Mouse (Mus musculus) induced T-regulatory cell, adult 2 months (primary cell): ENCODE data around the gene Hint1.
"Not testable (repeated sequence)": the region's sequence is repeated elsewhere in the genome, so short reads cannot be mapped to it uniquely, and the experiment has no call there.

Experiments
- DNase-seq: peaks from one replicate; pipeline ENCODE4 v3.0.0-alpha.2; 2012; ENCODE audit warnings: low read depth

The Hint1 gene

GRCm38 (mm10) chr11:54896646-54897045 lies 30.5 kb downstream of the Hint1 start:
- not testable (repeated sequence) for DNase-seq

- DNase-seq: no peak
These were observed 31.3 kb downstream of the Hint1 start for GRCm38 (mm10) chr11:54897470-54897869.

GRCm38 (mm10) chr11:54899657-54900056 lies 33.5 kb downstream of the Hint1 start:
- no peak for DNase-seq

DNA sequence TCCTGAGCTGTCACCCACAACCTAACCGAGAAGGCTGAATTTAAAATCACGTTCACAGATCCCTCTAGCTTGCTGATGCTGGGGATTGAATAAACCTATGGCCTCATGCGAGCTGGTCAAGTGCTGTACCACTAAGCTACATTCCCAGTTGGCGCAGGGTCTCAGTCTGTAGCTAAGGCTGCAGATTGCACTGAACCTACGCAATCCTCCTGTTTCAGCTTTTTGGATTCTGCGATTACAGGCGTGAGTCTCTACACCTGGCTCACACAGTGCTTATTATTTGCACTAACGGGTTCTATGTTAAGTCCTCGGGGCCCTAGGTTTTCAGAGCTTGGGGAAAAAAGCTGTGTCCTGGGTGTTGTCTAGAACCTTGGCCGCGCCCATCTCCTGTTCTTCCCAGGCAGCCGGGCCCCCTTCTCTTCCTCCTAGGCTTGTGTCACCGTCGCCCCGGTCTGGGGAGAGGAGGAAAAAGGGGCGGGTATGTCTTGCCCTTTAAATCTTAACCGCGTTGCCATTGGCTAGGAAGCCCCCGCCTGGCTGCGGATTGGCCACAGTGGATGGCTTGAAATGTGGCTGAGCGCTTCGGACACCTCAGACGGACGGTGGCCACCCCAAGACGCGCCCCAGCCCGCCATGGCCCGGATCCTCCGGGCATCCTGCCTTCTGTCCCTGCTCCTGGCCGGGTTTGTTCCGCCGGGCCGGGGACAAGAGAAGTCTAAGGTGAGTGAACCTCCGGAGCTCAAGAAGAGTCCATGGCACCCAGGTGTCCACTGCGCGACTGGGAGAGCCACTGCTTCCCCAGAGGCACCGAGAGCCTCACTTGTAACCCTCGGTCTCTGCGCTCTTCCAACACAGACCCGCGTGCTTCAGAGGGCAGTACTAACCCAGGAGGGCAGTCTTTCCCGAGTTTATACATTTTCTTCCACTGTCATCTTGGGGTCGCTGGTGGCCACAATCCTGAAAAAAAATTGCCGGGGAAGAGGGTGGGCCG lies 36.4 kb downstream of the Hint1 start, which contains the start of gene Gpx3:
TSS of gene Gpx3 (plus strand) at position 121 of the 991 bp plus-strand sequence.
- no peak for DNase-seq

DNA sequence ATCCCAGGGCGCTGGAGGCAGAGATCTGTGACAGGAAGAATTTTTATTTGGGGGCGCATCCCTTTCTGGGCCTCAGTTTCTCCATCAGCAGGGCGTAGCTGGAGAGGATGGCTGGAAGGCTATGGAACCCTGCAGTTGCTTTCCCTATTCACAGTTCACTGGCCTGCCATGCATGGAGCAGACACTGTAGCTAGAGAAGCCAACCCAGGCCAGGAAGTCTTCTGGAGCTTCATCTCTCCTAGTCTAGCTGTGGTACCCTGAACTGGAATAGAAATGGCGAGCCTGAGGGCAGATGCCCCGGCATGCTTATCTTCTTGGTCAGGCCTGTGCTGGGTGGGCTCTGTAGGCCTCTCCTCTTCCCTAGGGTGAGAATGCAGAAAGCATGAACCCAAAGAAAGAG lies 37.2 kb downstream of the Hint1 start:
- DNase-seq: no peak

DNA sequence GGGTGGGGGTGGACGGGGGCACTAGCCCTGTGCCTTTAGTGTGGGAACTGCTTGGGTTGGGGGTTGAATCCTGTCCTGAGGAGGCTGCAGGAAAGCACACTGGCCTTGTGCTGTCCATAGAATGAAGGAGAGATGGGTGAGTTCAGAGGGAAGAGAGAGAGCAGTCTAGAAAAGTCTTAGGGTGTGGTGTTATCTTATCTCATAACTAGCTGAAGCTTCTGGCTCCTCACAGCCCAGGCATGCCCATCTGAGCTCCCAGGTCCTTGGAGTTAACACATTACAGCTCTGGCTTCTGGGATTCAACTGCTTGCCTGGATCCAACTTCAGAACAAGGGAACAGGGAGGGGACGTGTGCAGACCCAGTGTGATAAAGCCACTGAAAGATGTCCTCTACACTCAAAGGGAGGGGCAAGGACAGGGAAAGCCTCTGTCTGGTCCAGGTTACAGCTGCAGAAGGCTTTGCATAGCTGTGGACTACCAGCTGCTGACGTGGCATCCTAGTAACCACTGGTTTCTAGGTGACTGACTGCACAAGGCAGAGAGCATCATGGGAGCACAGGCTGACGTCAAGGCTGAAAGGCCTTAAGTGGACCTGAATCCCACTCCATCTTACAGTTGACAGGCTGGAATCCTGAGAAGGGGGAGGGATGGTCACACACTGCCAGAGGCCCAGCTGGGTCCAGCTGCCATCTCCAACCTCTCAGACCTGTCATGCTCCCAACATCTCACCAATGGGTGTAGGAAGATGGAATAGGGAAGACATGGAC lies 37.9 kb downstream of the Hint1 start:
- DNase-seq: peak; percentile 67

GRCm38 (mm10) chr11:54905086-54905485 lies 38.9 kb downstream of the Hint1 start:
- DNase-seq: no peak

DNA sequence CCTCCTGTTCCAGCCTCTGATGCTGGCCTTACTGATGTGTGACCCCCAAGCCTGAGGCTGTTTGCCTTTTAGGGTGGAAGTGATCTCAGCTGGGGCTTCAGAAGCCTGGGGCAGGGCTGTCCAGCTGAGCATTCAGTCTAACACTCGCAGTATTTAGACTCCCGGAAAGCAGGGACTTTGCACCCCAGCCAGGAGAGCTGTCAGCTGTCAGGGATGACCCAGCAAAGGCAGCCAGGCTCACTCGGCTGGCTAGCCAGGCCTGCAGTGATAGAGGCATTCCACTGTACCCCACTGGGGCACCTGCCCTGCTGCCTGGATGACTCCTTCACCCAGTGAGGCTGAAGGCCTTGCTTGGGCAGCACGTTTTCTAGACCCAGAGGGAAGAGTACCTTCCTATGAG lies 39.7 kb downstream of the Hint1 start:
- no peak for DNase-seq

GRCm38 (mm10) chr11:54906466-54906865 lies 40.3 kb downstream of the Hint1 start:
- no peak for DNase-seq

- no peak for DNase-seq
These were observed 41.1 kb downstream of the Hint1 start for GRCm38 (mm10) chr11:54907259-54907658.

GRCm38 (mm10) chr11:54909273-54909672 lies 43.1 kb downstream of the Hint1 start:
- no peak for DNase-seq

DNA sequence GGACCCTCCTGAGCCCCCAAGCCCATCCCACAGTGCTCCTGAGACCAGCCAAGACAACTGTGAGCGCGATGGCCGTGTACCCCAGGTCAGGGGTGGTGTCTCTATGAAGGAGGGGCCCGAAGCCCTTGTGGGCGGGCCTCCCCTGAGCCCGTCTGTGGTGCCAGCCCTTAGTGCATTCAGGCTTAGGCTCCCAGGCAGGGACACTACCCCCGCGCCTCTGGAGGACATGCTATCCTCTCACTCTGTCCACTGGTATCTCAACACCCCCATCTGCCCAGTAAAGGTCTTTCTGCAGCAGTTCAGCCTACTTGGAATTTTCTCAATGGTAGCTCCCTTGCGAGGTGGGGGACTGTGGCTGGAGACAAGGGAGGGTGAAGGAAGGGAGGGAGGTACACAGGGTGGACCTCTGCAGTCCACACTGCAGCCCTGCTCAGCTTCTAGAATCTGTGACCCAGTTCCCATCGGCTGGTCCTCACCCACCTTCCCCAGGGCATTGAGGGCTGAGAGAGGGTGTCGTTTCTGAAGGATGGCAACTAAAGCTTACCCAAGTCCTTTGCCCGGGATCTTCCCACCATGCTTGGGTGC lies 44.0 kb downstream of the Hint1 start:
- DNase-seq: no peak

DNA sequence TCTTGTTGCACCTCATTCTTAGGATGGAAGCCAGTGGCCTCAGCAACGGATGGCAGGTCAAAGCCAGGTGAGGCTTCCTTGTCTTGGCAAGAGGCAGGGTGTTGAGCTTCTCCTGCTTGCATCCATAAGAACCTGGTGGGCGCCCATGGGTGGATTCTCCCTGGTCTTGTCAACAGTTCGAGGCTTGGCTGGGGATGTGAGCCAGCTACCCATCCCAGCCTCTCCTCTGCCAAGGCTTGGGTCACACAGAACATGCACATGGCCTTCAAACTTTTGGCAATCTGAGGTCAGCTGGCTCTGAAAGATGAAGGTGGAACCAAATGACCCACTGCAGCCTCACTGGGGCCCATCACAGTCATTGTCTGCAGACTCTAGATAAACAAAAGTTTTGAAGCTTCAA lies 45.0 kb downstream of the Hint1 start:
- no peak for DNase-seq

GRCm38 (mm10) chr11:54911671-54912502 lies 45.7 kb downstream of the Hint1 start:
- no peak for DNase-seq

DNA sequence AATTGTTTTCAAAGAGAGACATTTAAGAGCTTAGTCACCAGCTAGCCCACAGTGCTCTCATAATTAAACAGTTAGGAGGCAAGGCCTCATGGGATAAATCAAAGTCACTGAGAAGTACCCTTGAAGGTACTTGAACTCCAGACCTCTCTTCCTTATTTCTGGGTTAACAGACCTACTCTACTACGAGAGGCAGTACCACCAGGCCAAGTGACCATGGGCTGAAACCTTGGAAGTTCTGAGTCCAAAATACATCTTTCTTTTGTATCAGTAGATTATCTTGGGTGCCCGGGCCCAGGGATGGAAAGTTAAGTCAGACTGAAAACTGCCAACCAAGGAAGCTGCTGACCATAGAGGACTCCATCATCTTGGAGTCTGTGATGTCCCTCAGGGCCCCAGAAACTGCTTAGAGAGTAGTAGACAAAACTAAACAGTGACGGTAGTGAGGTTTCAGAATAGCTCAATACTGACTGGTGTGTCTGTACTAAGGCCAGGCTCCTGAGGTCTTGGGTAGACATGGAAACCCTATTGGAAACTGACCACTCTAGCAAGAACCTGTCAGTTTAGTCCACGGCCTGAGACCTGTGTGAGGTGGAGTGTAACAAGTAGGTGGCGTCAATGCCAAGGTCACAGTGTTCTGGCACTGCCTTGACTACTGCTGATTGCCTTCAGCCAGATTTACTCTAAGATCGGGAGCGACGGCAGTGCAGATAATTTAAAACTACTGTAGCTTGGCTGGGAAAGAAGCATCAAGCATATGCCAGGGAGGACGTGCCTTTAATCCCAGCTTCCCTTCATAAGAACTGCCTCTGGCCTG lies 46.5 kb downstream of the Hint1 start:
- DNase-seq: no peak

DNA sequence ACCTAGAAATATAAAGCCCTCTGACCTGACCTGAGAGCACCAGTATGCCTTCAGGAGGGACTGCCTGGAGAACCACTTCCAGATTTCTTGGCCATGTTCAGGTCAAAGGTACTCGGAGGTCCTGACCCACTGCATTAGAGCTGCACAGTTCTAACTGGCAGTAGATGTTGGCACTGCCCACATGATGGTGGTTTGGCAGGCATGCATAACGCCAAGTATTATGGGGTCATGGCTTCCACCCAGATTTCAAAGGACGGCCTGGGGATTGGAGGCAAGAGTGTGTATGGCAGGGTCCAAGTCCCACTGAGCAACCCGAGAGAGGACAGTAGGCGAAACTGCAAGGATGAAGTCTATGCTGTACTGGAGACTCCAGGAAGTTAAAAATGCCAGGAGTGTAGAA lies 47.7 kb downstream of the Hint1 start:
- DNase-seq: no peak

DNA sequence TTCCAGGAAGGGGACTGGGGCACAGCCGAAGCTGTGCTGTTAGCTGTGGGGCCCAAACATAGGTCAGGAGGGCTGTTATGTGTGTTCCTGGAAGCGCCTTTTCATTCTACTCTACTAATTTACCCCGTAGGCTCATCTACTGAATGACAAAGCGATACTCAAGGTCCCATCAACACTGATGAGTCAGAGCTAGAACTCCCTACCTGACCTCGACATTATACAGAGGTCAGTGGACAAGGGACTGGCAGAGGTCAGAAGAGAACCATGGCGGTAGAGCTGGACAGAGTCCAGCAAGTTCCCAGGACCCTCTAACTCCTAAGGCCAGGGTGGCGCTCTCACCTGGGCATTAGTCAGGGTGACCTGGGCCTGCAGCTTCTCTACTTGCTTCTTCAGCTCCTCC lies 51.3 kb downstream of the Hint1 start:
- DNase-seq: no peak

DNA sequence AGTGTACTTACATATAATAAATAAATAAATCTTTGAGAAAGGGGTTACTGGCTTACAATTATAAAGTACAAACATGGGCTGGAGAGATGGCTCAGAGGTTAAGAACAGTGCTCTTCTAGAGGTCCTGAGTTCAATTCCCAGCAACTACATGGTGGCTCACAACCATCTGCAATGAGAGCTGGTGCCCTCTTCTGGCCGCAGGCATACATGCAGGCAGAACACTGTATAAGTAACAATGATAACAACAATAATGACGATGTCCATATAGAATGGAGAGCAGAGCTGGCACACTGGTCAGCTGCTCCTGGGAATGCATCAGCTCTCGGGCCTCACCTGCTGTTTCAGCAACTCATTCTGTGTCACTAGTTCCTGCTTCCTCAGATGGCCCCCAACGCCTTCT lies 52.1 kb downstream of the Hint1 start:
- DNase-seq: peak; percentile 56
